Mouse (Mus musculus) bone marrow, adult 2 months (tissue): ENCODE measurements around the gene Pcif1.

ENCODE experiments used
- CTCF ChIP-seq: fragments of 200-500 bp; IDR thresholded peaks from 2 replicates; pipeline ENCODE4 v1.5.1; 2011; ENCODE audit warnings: low read length, control low read depth; ENCODE audit not compliant: control insufficient read depth, insufficient read depth
- POLR2A ChIP-seq: fragments of 200-500 bp; IDR thresholded peaks from 2 replicates; pipeline ENCODE4 v1.6.1; 2011; ENCODE audit warnings: low read depth, mild to moderate bottlenecking, control low read depth, low read length, borderline replicate concordance; ENCODE audit not compliant: control insufficient read depth

DNA sequence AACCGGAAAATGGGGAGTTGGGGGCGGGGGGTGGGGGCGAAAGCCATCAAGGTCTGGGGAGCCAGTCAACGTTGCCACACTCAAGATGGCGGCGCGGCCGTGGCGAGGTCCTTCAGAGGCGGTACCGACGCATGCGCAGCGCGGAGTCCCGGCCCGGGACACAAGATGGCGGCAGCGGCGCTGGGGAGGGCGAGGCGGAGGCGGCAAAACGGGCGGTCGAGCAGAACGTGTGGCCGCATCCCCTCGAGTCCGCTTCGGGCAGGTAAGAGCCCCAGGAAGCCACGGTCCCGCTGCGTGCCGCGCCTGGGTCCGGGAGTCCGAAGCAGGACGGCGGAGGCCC lies at the start of gene Pcif1:
- TF ChIP-seq CTCF = no peak
- TF ChIP-seq POLR2A = peak; percentile 98
